Mouse (Mus musculus) neural tube, embryonic 14.5 days (tissue): Measurements from ENCODE around the gene Npas1. TPM values are rescaled to one million over a fixed set of nuclear protein-coding genes. Genes with fewer than 3 reads are reported as not detected.
A peak's percentile ranks its signal among the peaks of the same experiment; 100 is the strongest.

Experiments used
- ATAC-seq: fragments of 200-750 bp; cut with Nextera tagmentation; 2 replicates; pipeline ENCODE4 v1.8.0; 2017; ENCODE audit warnings: low read depth, mild to moderate bottlenecking, moderate TSS enrichment, moderate library complexity
- H3K27ac ChIP-seq: fragments of 300-500 bp; sonication (generic); 2 replicates; pipeline ENCODE4 v1.5.1; 2014; ENCODE audit warnings: low read depth, mild to moderate bottlenecking, control low read depth, low read length, moderate library complexity, mixed read lengths
- H3K27me3 ChIP-seq: fragments of 300-500 bp; sonication (generic); 2 replicates; pipeline ENCODE4 v1.6.1; 2014; ENCODE audit warnings: low read length; ENCODE audit not compliant: control insufficient read depth, insufficient read depth
- H3K36me3 ChIP-seq: fragments of 300-500 bp; sonication (generic); 2 replicates; pipeline ENCODE4 v1.6.1; 2014; ENCODE audit warnings: low read length, mixed read lengths; ENCODE audit not compliant: control insufficient read depth, insufficient read depth
- H3K4me1 ChIP-seq: fragments of 300-500 bp; sonication (generic); 2 replicates; pipeline ENCODE4 v1.6.1; 2014; ENCODE audit warnings: low read length; ENCODE audit not compliant: control insufficient read depth, insufficient read depth
- H3K4me2 ChIP-seq: fragments of 300-500 bp; sonication (generic); 2 replicates; pipeline ENCODE4 v1.6.1; 2014; ENCODE audit warnings: mild to moderate bottlenecking, low read depth, low read length, control low read depth
- H3K4me3 ChIP-seq: fragments of 300-500 bp; sonication (generic); 2 replicates; pipeline ENCODE4 v1.5.1; 2014; ENCODE audit warnings: low read depth, low read length, control low read depth, mixed read lengths
- H3K9ac ChIP-seq: fragments of 300-500 bp; sonication (generic); replicated peaks from 2 replicates; pipeline ENCODE4 v1.6.1; 2014; ENCODE audit warnings: low read depth, mild to moderate bottlenecking, control low read depth, low read length, mixed read lengths
- H3K9me3 ChIP-seq: fragments of 300-500 bp; sonication (generic); 2 replicates; pipeline ENCODE4 v1.6.1; 2016; ENCODE audit warnings: low read length; ENCODE audit not compliant: control insufficient read depth
- WGBS: fragments of 180-500 bp; shearing (Covaris S2); extraction: QIAGEN DNeasy Blood & Tissue Kit; methylation state at CpG from one replicate; pipeline ENCODE4 v1.1.7; 2014; 5-methylcytosine and 5-hydroxymethylcytosine counted together
- polyA plus RNA-seq: library from polyadenylated mRNA; unstranded; fragments of >200 nt; fragmentation: Nextera tagmentation; extraction: Ambion mirVana; gene quantifications from 2 replicates; pipeline ENCODE4 v1.2.1, GENCODE M21; 2014

Gene Npas1
- polyA plus RNA-seq, 1 experiment from 2014 or later, result 1.8 TPM

DNA sequence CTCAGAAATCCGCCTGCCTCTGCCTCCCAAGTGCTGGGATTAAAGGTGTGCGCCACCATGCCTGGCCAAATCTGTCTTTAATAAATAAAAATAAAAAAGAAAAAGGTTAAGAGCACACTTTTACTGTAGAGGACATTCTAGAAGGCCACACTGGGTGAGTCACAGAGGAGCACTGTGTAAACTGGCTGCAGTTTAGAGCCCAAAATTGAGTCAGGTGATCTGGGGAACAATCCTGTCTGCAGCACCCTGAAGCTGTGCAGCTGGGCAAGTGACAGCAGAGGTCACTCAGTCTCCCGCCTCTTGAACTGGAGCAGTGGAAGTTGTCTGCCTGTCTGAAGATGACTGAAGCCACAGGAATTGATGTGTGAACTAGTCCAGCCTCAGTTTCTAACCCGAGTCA is 24.0 kb upstream of the Npas1 start:
- Histone ChIP-seq H3K9ac (no peak overlapping the region), H3K9me3 (no peaks in the 10 kb centered on the region), H3K4me3 (no peak overlapping the region), H3K27me3 (no peaks in the 10 kb centered on the region), H3K4me2 (no peak overlapping the region), H3K4me1 (no peaks in the 10 kb centered on the region), H3K36me3 (peaks cover 32% of the 10 kb centered on the region), H3K27ac (no peak overlapping the region)
- WGBS, result 88% methylated on average over 4 of the region's 4 CpGs
- ATAC-seq, result no peak

DNA sequence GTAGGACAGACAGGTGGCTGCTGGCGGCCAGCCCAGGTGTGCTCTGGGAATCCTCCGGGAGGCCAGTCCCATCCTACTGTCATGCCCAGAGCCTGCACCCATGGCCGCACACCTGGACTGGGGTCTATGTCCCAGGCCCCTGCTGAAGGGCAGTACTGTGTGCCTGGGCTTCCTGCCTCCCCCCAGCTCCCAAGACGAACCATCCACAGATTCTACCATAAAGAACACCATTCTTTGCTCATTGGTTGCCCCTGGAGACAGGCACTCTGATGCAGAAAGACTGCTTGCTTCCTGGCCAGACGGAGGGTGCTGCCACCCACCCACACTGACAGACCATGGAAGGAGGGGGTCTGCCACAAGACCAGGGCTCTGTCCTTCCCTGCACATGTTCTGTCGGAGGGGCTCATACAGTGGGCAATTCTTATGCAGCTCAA is 22.2 kb upstream of the Npas1 start:
- 71% methylated on average over 6 of the region's 6 CpGs for WGBS

GRCm38 (mm10) chr7:16496260-16496659 is 18.7 kb upstream of the Npas1 start:
- WGBS, result 92% methylated on average over 3 of the region's 3 CpGs

More for the DNA sequence above, 22.2 kb upstream of the Npas1 start:
- no peaks in the 10 kb centered on the region for H3K9me3 ChIP-seq
- peaks cover 38% of the 10 kb centered on the region for H3K36me3 ChIP-seq
- H3K4me2 ChIP-seq, result no peak overlapping the region
- H3K4me1 ChIP-seq, result no peaks in the 10 kb centered on the region
- H3K27me3 ChIP-seq, result no peaks in the 10 kb centered on the region
- H3K27ac ChIP-seq, result no peak overlapping the region
- H3K4me3 ChIP-seq, result no peak overlapping the region
- H3K9ac ChIP-seq, result no peak overlapping the region
- ATAC-seq, result peak; percentile 35; the same call in 1 of the 2 replicates

DNA sequence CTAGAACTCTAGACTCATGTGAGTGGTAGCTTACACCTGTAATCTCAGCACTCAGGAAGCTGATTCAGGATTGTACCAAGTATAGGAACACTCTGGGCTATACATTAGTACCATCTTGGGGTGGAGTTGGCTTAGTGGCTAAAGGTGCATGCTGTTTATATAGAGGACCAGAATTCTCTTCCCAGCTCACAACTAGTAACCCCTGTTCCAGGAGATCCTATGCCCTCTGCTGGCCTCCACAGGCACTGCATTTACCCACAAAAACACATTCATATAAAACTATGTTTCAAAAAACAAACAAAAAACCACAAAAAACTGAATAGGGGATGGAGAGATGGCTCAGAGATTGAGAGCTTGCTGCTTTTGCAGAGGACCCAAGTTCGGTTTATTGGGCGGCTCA is 15.8 kb upstream of the Npas1 start:
- H3K9ac ChIP-seq, result no peak overlapping the region
- 50% methylated on average over 2 of the region's 2 CpGs for WGBS
- H3K9me3 ChIP-seq, result no peaks in the 10 kb centered on the region
- no peak overlapping the region for H3K4me3 ChIP-seq
- H3K4me1 ChIP-seq, result no peaks in the 10 kb centered on the region
- no peak overlapping the region for H3K27ac ChIP-seq
- 0 out of 2 replicates have a peak, but pooled peaks have one; percentile 22 for ATAC-seq
- H3K4me2 ChIP-seq, result no peak overlapping the region
- peaks cover 34% of the 10 kb centered on the region for H3K36me3 ChIP-seq
- H3K27me3 ChIP-seq, result no peaks in the 10 kb centered on the region

More at GRCm38 (mm10) chr7:16496260-16496659, 18.7 kb upstream of the Npas1 start:
- no peak overlapping the region for H3K9ac ChIP-seq
- H3K4me2 ChIP-seq, result no peak overlapping the region
- ATAC-seq, result no peak
- no peak overlapping the region for H3K27ac ChIP-seq
- no peaks in the 10 kb centered on the region for H3K9me3 ChIP-seq
- no peaks in the 10 kb centered on the region for H3K27me3 ChIP-seq
- H3K4me1 ChIP-seq, result no peaks in the 10 kb centered on the region
- H3K4me3 ChIP-seq, result no peak overlapping the region
- peaks cover 35% of the 10 kb centered on the region for H3K36me3 ChIP-seq

DNA sequence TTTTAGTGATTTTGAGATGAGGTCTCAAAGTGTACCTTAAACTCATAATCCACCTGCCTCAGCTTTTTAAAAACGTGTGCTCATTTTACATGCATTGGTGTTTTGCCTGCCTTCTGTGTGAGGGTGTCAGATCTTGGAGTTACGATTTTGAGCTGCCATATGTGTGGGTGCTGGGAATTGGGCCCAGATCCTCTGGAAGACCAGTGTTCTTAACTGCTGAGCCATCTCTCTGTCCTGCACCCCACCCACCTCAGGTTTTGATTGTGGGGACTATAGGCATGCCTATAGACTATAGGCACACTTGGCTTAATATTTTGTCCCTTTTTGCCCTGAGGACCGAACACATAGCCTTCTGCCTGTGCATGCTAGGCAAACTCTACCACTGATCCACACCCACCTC is 14.7 kb upstream of the Npas1 start:
- H3K36me3 ChIP-seq, result peaks cover 23% of the 10 kb centered on the region
- no peak overlapping the region for H3K4me2 ChIP-seq
- H3K27ac ChIP-seq, result no peak overlapping the region
- H3K9me3 ChIP-seq, result no peaks in the 10 kb centered on the region
- 62% methylated on average over 3 of the region's 3 CpGs for WGBS
- no peak for ATAC-seq
- no peak overlapping the region for H3K4me3 ChIP-seq
- no peaks in the 10 kb centered on the region for H3K4me1 ChIP-seq
- H3K9ac ChIP-seq, result no peak overlapping the region
- H3K27me3 ChIP-seq, result no peaks in the 10 kb centered on the region

GRCm38 (mm10) chr7:16491759-16492158 is 14.2 kb upstream of the Npas1 start:
- H3K27ac ChIP-seq, result no peak overlapping the region
- peaks cover 18% of the 10 kb centered on the region for H3K36me3 ChIP-seq
- no peaks in the 10 kb centered on the region for H3K27me3 ChIP-seq
- no peak overlapping the region for H3K9ac ChIP-seq
- no peaks in the 10 kb centered on the region for H3K9me3 ChIP-seq
- WGBS, result 28% methylated on average over 3 of the region's 3 CpGs
- no peak overlapping the region for H3K4me3 ChIP-seq
- no peaks in the 10 kb centered on the region for H3K4me1 ChIP-seq
- no peak overlapping the region for H3K4me2 ChIP-seq
- ATAC-seq, result peak; percentile 33; the same call in 1 of the 2 replicates

DNA sequence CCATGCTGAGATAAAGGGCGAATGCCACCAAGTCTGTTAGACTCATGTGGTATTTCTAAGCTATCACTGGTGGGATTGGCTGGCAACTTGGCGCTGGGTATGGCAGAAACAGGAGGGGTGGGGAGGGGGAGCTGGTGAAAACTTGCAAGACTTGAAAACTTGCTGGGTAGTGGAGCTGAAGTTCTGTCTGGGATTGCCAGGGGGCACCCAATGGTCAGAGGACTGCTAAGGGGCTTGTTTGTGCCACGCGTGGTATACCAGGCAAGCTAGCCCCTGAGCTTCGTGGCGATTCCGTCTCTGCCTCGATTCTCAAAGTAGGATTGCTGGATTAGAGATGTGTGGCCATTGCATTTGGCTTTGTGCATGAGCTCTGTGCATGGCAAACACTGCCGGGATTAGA is 12.4 kb upstream of the Npas1 start:
- Histone ChIP-seq H3K9ac (no peak overlapping the region), H3K36me3 (no peaks in the 10 kb centered on the region; the same call in 1 of the 2 replicates), H3K9me3 (no peaks in the 10 kb centered on the region), H3K27ac (no peak overlapping the region), H3K27me3 (no peaks in the 10 kb centered on the region), H3K4me2 (no peak overlapping the region), H3K4me3 (no peak overlapping the region), H3K4me1 (no peaks in the 10 kb centered on the region)
- no peak for ATAC-seq
- WGBS, result 84% methylated on average over 9 of the region's 9 CpGs

DNA sequence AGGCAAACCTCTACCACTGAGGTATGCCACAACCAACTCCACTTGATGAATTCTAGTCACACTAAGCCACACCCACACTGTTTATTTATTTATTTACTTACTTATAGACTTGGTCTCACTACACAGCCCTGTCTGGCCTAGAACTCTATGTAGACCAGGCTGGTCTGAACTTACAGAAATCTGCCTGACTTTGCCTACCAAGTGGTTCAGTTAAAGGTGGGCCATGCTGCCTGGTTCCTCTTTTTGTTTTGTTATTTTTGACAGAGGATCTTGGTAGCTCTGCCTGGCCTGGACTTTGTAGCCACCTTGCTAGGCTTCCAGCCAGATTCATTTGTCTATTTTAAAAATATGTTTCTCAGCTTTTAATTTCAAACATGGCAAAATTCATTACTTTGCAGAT is 11.3 kb upstream of the Npas1 start:
- no peaks in the 10 kb centered on the region for H3K9me3 ChIP-seq
- no peak overlapping the region for H3K4me3 ChIP-seq
- H3K36me3 ChIP-seq, result no peaks in the 10 kb centered on the region
- H3K4me1 ChIP-seq, result no peaks in the 10 kb centered on the region
- H3K27ac ChIP-seq, result no peak overlapping the region
- ATAC-seq, result no peak
- H3K9ac ChIP-seq, result no peak overlapping the region
- H3K4me2 ChIP-seq, result no peak overlapping the region
- no peaks in the 10 kb centered on the region for H3K27me3 ChIP-seq

- Histone ChIP-seq H3K4me3 (peak overlapping the region; percentile 23; the same call in 1 of the 2 replicates), H3K4me2 (peak overlapping the region; percentile 47), H3K9me3 (no peaks in the 10 kb centered on the region), H3K9ac (no peak overlapping the region), H3K27ac (no peak overlapping the region), H3K4me1 (peaks cover 10% of the 10 kb centered on the region), H3K27me3 (peaks cover 41% of the 10 kb centered on the region), H3K36me3 (no peaks in the 10 kb centered on the region)
- 0 out of 2 replicates have a peak, but pooled peaks have one; percentile 3 for ATAC-seq
- WGBS, result 1% methylated on average over 34 of the region's 34 CpGs
Measured at GRCm38 (mm10) chr7:16476600-16476989, 933 bp downstream of the Npas1 start.
